Mouse (Mus musculus): ENCODE data around the gene Nck2.

DNA sequence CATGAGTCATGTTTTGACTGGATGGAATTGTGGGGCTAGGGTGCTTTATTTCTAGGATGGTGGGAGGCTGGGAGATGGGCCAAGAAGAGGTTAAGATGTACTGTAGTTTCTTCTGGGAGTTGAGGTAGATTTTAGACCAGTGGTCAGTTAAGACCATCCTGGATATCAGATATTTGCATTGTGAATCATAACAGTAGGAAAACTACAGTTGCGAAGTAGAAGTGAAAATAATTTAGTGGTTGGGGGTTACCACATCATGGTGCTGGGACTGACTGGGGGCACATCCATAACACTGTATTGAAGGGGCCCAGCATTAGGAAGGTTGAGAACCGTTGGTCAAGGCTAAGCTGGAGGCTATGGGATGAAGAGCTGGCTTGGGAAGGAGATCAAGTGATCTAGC is 1.8 kb upstream of the Nck2 start:
- TF ChIP-seq CTCF (IDR thresholded peaks at IDR 0.05; ENCODE audit: control insufficient read depth, insufficient read depth, low read length) (no peak), POLR2A (IDR thresholded peaks at IDR 0.05; ENCODE audit: borderline replicate concordance, control insufficient read depth, low read depth, low read length) (no peak)

Measured in bone marrow, adult 2 months (tissue).